8 mouse cellular contexts compared by ENCODE assay signal in genomic region chr10:83723055-83723454, GRCm38 (mm10). TPM values are rescaled to one million over a fixed set of nuclear protein-coding genes. Genes with fewer than 3 reads are reported as not detected.
DNase-seq lines count a peak whose midpoint lies in the region; ATAC-seq and TF ChIP-seq lines count a peak whose summit lies in the region.

No protein-coding gene starts in this region.

- H3K27me3 ChIP-seq in embryonic facial prominence, embryonic 13.5 days: 0 out of 2 replicates have a peak, but pooled peaks cover 5% of the 10 kb centered on the region
- no peaks in the 10 kb centered on the region for H3K27me3 ChIP-seq in limb, embryonic 13.5 days
- H3K27me3 ChIP-seq in neural tube, embryonic 12.5 days (replicated peaks): no peaks in the 10 kb centered on the region

- DNase-seq in heart, adult 11 months: peak; percentile 91
- DNase-seq in heart, adult 8-10 months (ENCODE audit: low spot score): no peak
- DNase-seq in ES-E14 (ENCODE audit: low read depth, low spot score): no peak
- peak; percentile 18 to 35 for DNase-seq in heart, postnatal 36 days
- DNase-seq in spleen, postnatal 4 days (ENCODE audit: low spot score in 2 of 2): no peak

- peak overlapping the region; percentile 75 to 87 for H3K4me3 ChIP-seq in ES-E14 (ENCODE audit: insufficient read depth in 1 of 2, low read depth in 1 of 2, low read length in 2 of 2, poor library complexity in 1 of 2, severe bottlenecking in 1 of 2)
- peak overlapping the region; percentile 73 for H3K4me3 ChIP-seq in embryonic facial prominence, embryonic 13.5 days
- H3K4me3 ChIP-seq in limb, embryonic 13.5 days: peak overlapping the region; percentile 66
- peak overlapping the region; percentile 74 for H3K4me3 ChIP-seq in neural tube, embryonic 12.5 days

- H3K9me3 ChIP-seq in ES-E14 (ENCODE audit: control insufficient read depth, insufficient read depth, low read depth, low read length): no peaks in the 10 kb centered on the region
- peaks cover 4% of the 10 kb centered on the region; the same call in 1 of the 2 replicates for H3K9me3 ChIP-seq in embryonic facial prominence, embryonic 13.5 days
- peaks cover 5% of the 10 kb centered on the region; the same call in 1 of the 2 replicates for H3K9me3 ChIP-seq in limb, embryonic 13.5 days
- H3K9me3 ChIP-seq in neural tube, embryonic 12.5 days: no peaks in the 10 kb centered on the region

- peak overlapping the region; percentile 62 for H3K9ac ChIP-seq in ES-E14 (ENCODE audit: insufficient read depth, low read depth, low read length, poor library complexity, severe bottlenecking)
- peak overlapping the region; percentile 75 for H3K9ac ChIP-seq in embryonic facial prominence, embryonic 13.5 days
- peak overlapping the region; percentile 75 for H3K9ac ChIP-seq in limb, embryonic 13.5 days
- peak overlapping the region; percentile 74 for H3K9ac ChIP-seq in neural tube, embryonic 12.5 days

- H3K4me1 ChIP-seq in ES-E14 (ENCODE audit: control insufficient read depth in 2 of 2, insufficient read depth in 2 of 2, low read length in 2 of 2, poor library complexity in 1 of 2): peaks cover 4 to 9% of the 10 kb centered on the region in 2 experiments; a peak in 2 of 4 replicates
- peaks cover 17% of the 10 kb centered on the region for H3K4me1 ChIP-seq in embryonic facial prominence, embryonic 13.5 days
- peaks cover 18% of the 10 kb centered on the region for H3K4me1 ChIP-seq in limb, embryonic 13.5 days
- no peaks in the 10 kb centered on the region for H3K4me1 ChIP-seq in neural tube, embryonic 12.5 days

- H3K27ac ChIP-seq in ES-E14 (ENCODE audit: insufficient read depth, low read depth, low read length, poor library complexity, severe bottlenecking): no peak overlapping the region
- no peak overlapping the region for H3K27ac ChIP-seq in embryonic facial prominence, embryonic 13.5 days
- H3K27ac ChIP-seq in limb, embryonic 13.5 days: no peak overlapping the region
- H3K27ac ChIP-seq in neural tube, embryonic 12.5 days: no peak overlapping the region

- H3K4me2 ChIP-seq in embryonic facial prominence, embryonic 13.5 days: peak overlapping the region; percentile 84
- H3K4me2 ChIP-seq in limb, embryonic 13.5 days (replicated peaks): peak overlapping the region; percentile 85
- peak overlapping the region; percentile 85 for H3K4me2 ChIP-seq in neural tube, embryonic 12.5 days (replicated peaks)

- H3K36me3 ChIP-seq in ES-E14 (ENCODE audit: control insufficient read depth, insufficient read depth, low read length, poor library complexity, severe bottlenecking): no peaks in the 10 kb centered on the region; the same call in 1 of the 2 replicates
- no peaks in the 10 kb centered on the region for H3K36me3 ChIP-seq in embryonic facial prominence, embryonic 13.5 days
- no peaks in the 10 kb centered on the region for H3K36me3 ChIP-seq in limb, embryonic 13.5 days
- no peaks in the 10 kb centered on the region for H3K36me3 ChIP-seq in neural tube, embryonic 12.5 days

- under 1% methylated on average over 23 of the region's 23 CpGs for WGBS in embryonic facial prominence, embryonic 13.5 days
- whole genome bisulfite sequencing in limb, embryonic 13.5 days: 1% methylated on average over 21 of the region's 23 CpGs
- WGBS in neural tube, embryonic 12.5 days: under 1% methylated on average over 23 of the region's 23 CpGs

- 0 out of 2 replicates have a peak, but pooled peaks have one; percentile 40 for ATAC-seq in embryonic facial prominence, embryonic 13.5 days (ENCODE audit: insufficient number of reproducible peaks, insufficient read depth, low FRiP score, low TSS enrichment, low read depth)
- peak; percentile 54 for ATAC-seq in limb, embryonic 13.5 days (ENCODE audit: low FRiP score, low read depth)
- peak; percentile 67 for ATAC-seq in neural tube, embryonic 12.5 days (ENCODE audit: low FRiP score, low read depth)

- intact Hi-C loops in heart, postnatal 36 days (cut with DNase I): no loop called here

- in situ Hi-C loops in ES-E14 (cut with MboI; ENCODE audit: low sequenced_read_pairs in 2 of 2, unreplicated experiment in 2 of 2): no loop called here

TF ChIP-seq in ES-E14, 5 proteins besides CTCF, POLR2A, EP300 and RAD21:
- no peak for TF ChIP-seq ZC3H11A (IDR thresholded peaks at IDR 0.05; ENCODE audit: borderline replicate concordance, low read depth, low read length)
- no peak for TF ChIP-seq HCFC1 (IDR thresholded peaks at IDR 0.05; ENCODE audit: borderline replicate concordance, insufficient read depth, low read length)
- TF ChIP-seq CHD2 (IDR thresholded peaks at IDR 0.05; ENCODE audit: low read depth, low read length): no peak
- TF ChIP-seq ZNF384 (IDR thresholded peaks at IDR 0.05; ENCODE audit: low read depth, low read length): no peak
- no peak for TF ChIP-seq MAFK (IDR thresholded peaks at IDR 0.05; ENCODE audit: insufficient read depth, low read depth, low read length)

RNA-seq across cellular contexts. Expression of gene 1500009L16Rik, which starts 0.4 kb away (rescaled TPM):
- total RNA-seq in heart, adult 8-10 months (2022): 1 to 10 TPM; 3.2 to 9.0 (median 5.4) TPM
- total RNA-seq in ES-E14 (2012; rRNA removed): 35.3 and 55.6 TPM in 2 replicates
- 31.5 TPM in 2 replicates for polyA plus RNA-seq in embryonic facial prominence, embryonic 13.5 days (2015; fragmentation: Nextera tagmentation; extraction: Ambion mirVana)
- 1 to 10 TPM; 4.5 to 7.9 TPM for total RNA-seq in heart, postnatal 36 days (2021)
- polyA plus RNA-seq in limb, embryonic 13.5 days (2015; fragmentation: Nextera tagmentation; extraction: Ambion mirVana): 41.0 and 45.3 TPM in 2 replicates
- polyA plus RNA-seq in neural tube, embryonic 12.5 days (2016; fragmentation: Nextera tagmentation; extraction: Ambion mirVana): 34.4 and 34.9 TPM in 2 replicates

Comparison
In these comparisons a context has a peak if more than half of its experiments do, and no peak if none do; other contexts are left out.
1. DNase-seq: peak in heart, adult 11 months (single experiment) and heart, postnatal 36 days (2 of 2); none in heart, adult 8-10 months (single experiment), ES-E14 (single experiment) and spleen, postnatal 4 days (0 of 2).
2. Peak in every context shown above with its lines, with median percentiles within 50 percentile points of each other: H3K4me3 ChIP-seq, H3K9ac ChIP-seq, ATAC-seq and H3K4me2 ChIP-seq.